Mouse (Mus musculus) layer of hippocampus, adult 11-12 months (tissue): ENCODE results near the gene Crtac1.
A peak's percentile ranks its signal among the peaks of the same experiment; 100 is the strongest.

Experiments used
- DNase-seq: peaks from one replicate; pipeline ENCODE4 v3.0.0; 2022; ENCODE audit warnings: low spot score

Gene Crtac1

GRCm38 (mm10) chr19:42237602-42238340 is 193.8 kb downstream of the Crtac1 start:
- DNase-seq: peak; percentile 25
